Mouse (Mus musculus): Measurements from ENCODE around the gene Birc2.

Gene Birc2

GRCm38 (mm10) chr9:7786086-7786485 is 50.8 kb downstream of the Birc2 start:
- DNase-seq (ENCODE audit: low spot score in 2 of 2) = no peak

- no peak for DNase-seq (ENCODE audit: low spot score in 2 of 2)
These were observed 51.5 kb downstream of the Birc2 start for GRCm38 (mm10) chr9:7785396-7785795.

- DNase-seq (ENCODE audit: low spot score in 2 of 2) = no peak
These were observed 52.2 kb downstream of the Birc2 start for GRCm38 (mm10) chr9:7784615-7785012.

DNA sequence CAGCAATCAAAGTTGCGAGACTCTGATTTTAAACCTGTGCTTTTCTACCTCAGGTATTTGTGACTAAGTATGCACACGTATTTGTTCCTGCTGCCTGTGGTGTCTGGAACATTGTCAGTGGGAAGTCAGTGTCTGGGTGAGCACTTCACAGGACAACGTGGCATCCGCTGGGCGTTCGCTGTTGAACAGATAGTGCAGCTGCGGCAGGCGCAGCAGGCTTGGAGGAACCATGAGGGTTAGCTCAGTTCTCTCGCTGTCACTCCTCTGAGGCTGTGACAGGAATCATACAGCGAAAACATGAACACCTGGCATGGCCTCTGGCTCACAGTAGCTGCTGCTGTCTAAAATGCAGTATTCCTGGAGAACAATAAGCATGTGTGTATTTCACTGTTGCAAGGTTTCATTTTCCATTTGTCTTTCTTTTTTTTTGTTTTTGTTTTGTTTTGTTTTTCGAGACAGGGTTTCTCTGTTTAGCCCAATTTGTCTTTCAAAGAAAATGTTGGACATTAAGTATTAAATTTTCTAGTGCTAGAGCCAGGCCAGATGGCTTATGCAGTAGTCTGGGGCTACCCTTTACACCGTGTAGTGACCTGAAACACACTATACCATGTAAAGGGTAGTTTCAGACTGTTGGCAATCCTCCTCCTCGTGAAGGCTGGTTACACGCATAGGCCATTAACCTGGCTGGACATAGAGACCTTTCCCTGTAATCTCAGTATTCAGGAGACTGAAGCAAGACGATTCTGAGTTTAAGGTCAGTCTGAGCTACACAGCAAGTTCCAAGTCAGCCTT is 52.8 kb downstream of the Birc2 start:
- no peak for DNase-seq (ENCODE audit: low spot score in 2 of 2)

GRCm38 (mm10) chr9:7780250-7781150 is 56.4 kb downstream of the Birc2 start:
- DNase-seq (ENCODE audit: low spot score in 2 of 2) = no peak

DNA sequence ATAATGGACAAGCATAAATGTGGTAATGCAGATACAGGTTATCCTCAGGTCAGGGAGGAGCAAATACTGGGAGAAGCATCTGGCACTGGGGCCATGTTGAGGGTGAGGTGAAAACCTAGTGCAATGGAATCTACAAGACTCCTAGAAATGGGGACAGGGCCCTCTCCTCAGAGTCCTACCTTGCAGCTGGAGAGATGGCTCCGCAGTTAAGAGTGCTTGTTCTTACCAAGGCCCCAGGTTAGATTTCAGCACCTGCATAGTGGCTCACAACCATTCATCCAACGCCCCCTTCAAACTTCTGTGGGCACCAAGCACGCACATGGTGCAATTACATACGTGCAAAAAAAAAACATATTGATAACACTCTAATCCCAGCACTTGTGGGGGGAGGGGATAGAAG is 57.1 kb downstream of the Birc2 start:
- DNase-seq (ENCODE audit: low spot score in 2 of 2) = no peak

- DNase-seq (ENCODE audit: low spot score in 2 of 2) = no peak
These were observed 58.1 kb downstream of the Birc2 start for GRCm38 (mm10) chr9:7778771-7779170.

- no peak for DNase-seq (ENCODE audit: low spot score in 2 of 2)
These were observed 59.2 kb downstream of the Birc2 start for GRCm38 (mm10) chr9:7777652-7778051.

DNA sequence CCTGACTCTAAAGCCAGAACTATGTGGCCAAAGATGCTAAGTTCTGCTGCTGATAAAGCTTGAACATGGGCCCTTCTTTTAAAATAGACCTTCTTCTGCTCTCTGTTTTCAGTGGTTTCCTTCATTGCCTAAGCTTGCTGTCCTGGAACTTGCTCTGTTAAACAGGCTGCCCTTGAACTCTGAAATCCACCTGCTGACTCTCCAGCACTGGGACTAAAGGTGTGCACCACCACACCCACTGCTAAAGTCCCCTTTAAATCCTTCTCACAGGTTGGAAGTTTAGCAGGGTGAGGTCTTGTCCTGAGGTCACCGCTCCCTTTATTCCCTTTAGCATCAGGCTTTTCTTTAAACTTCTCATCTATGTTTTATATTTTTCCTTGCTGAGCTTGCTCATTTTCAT is 59.9 kb downstream of the Birc2 start:
- no peak for DNase-seq (ENCODE audit: low spot score in 2 of 2)

- DNase-seq (ENCODE audit: low spot score in 2 of 2) = no peak
These were observed 60.9 kb downstream of the Birc2 start for GRCm38 (mm10) chr9:7775986-7776385.

- DNase-seq (ENCODE audit: low spot score in 2 of 2) = no peak
These were observed 61.9 kb downstream of the Birc2 start for GRCm38 (mm10) chr9:7775011-7775410.

- DNase-seq (ENCODE audit: low spot score in 2 of 2) = no peak
These were observed 62.3 kb downstream of the Birc2 start for GRCm38 (mm10) chr9:7774538-7774937.

GRCm38 (mm10) chr9:7773686-7774085 is 63.2 kb downstream of the Birc2 start:
- no peak for DNase-seq (ENCODE audit: low spot score in 2 of 2)

DNA sequence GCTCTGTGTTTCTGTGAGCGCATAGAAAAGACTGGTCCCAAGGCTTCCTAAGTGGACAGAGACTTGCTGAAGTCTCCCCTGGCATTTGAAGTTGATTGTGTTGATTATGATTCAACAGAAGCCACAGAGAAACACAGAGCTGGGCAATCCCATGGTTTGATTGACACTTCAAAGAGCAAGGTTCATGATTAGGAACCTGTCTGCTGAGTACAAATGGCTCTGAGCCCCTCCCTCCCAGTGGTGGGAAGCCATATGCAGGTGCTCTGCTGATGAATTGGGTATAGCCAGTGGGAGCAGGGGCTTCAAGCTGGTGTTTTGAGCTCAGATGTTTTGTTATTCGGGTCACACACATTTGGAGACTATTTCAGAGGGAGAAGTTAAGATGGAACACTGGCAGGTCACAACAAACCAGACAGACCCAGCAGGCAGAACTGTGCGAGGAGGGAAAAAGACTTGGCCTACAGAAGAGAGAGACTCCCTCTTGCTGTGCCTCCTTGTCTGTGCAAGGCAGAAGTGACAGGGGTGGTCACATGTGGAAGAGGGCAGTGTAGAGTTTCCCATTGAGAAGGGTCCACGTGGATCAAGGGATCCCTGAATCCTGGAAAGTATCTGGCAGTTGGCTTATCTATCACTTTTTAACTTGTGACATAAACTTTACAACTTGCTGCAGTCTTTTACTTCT is 64.0 kb downstream of the Birc2 start:
- DNase-seq (ENCODE audit: low spot score in 2 of 2) = no peak

DNA sequence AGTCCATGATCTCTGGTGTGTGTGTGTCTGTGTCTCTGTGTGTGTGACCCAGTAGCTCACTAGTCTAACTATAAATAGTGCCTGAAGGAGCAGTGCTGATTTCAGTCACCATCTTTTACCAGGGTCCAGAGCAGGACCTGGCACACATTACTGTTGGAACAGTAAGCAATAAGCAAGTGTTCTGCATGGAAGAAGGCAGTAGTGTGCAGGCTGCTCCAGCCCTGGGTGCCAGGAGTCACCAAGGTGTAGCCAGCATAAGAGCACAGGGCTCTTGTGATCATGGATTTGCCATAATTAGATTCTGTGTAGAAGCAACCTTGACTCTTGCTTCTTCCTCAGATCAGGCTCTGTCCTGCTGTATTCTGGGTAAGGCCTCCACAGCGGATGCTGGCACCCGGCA is 64.5 kb downstream of the Birc2 start:
- no peak for DNase-seq (ENCODE audit: low spot score in 2 of 2)

GRCm38 (mm10) chr9:7769491-7769890 is 67.4 kb downstream of the Birc2 start:
- DNase-seq (ENCODE audit: low spot score in 2 of 2) = no peak

GRCm38 (mm10) chr9:7769081-7769480 is 67.8 kb downstream of the Birc2 start:
- DNase-seq (ENCODE audit: low spot score in 2 of 2) = no peak

Measured in urinary bladder, postnatal 4 days (tissue).